Mouse (Mus musculus) testis, adult 2 months (tissue): Measurements from ENCODE around the gene Dgkd.

ENCODE experiments used
- CTCF ChIP-seq: fragments of 200-500 bp; IDR thresholded peaks from 2 replicates; pipeline ENCODE4 v1.5.1; 2012; ENCODE audit warnings: low read depth, mild to moderate bottlenecking, inconsistent platforms, low read length, moderate library complexity; ENCODE audit not compliant: control insufficient read depth, insufficient read depth, insufficient replicate concordance
- POLR2A ChIP-seq: fragments of 200-500 bp; IDR thresholded peaks from 2 replicates; pipeline ENCODE4 v1.6.1; 2012; ENCODE audit warnings: low read depth, mild to moderate bottlenecking, inconsistent platforms, low read length, moderate library complexity; ENCODE audit not compliant: control insufficient read depth

DNA sequence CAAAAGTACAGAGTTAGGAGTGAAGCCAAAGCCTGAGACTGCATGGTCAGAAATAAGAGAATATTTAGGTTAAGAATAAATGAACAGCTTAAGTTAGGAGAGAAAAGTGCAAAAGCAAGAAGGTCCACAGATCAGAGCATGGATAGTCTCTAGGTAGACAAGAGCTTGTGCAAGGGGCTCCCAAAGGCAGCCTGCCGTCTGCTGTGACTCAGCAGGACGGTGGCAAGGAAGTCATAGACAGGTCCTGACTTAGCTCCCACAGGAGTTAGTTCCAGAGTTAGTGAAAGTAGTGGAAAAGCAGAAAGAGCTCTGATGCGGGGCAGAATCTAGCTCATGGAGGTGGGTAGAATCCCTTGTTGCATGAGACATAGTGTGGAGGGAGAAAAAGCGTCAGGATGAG, 117.3 kb downstream of the Dgkd start:
- no peak for TF ChIP-seq CTCF
- TF ChIP-seq POLR2A, result no peak
